Mouse (Mus musculus) c-Kit-positive CD71-positive TER-119-positive erythroid progenitor cells, embryonic 14.5 days (primary cell): ENCODE measurements around the gene Hist1h2ao.
"Not testable (repeated sequence)": the region's sequence is repeated elsewhere in the genome, so short reads cannot be mapped to it uniquely, and the experiment has no call there.

ENCODE experiments used
- DNase-seq: peaks from one replicate; pipeline ENCODE4 v3.0.0-alpha.2; 2013; ENCODE audit warnings: low spot score

Hist1h2ao gene

GRCm38 (mm10) chr13:21811539-21811938 is 1.3 kb downstream of the Hist1h2ao start, which contains the start of gene Hist1h4m:
Hist1h4m (plus strand) TSS chr13:21811746.
- DNase-seq = not testable (repeated sequence)

GRCm38 (mm10) chr13:21812092-21812491 is 1.8 kb downstream of the Hist1h2ao start:
- not testable (repeated sequence) for DNase-seq

- DNase-seq = not testable (repeated sequence)
Observed at GRCm38 (mm10) chr13:21820082-21820890, 10.0 kb downstream of the Hist1h2ao start.

- no peak for DNase-seq
Observed at GRCm38 (mm10) chr13:21828511-21828910, 18.2 kb downstream of the Hist1h2ao start.

- no peak for DNase-seq
Observed at GRCm38 (mm10) chr13:21830344-21830743, 20.1 kb downstream of the Hist1h2ao start.

- not testable (repeated sequence) for DNase-seq
Observed at GRCm38 (mm10) chr13:21831418-21832394, 21.4 kb downstream of the Hist1h2ao start, which contains the start of gene Hist1h4n. Hist1h4n (minus strand) TSS chr13:21832196.

GRCm38 (mm10) chr13:21833461-21833860 is 23.2 kb downstream of the Hist1h2ao start, which contains the start of the genes Hist1h2ap and Hist1h2br:
Hist1h2ap (minus strand) TSS chr13:21833507.
Hist1h2br (plus strand) TSS chr13:21833743.
- not testable (repeated sequence) for DNase-seq

GRCm38 (mm10) chr13:21840508-21840907 is 30.2 kb downstream of the Hist1h2ao start:
- DNase-seq = not testable (repeated sequence)

- not testable (repeated sequence) for DNase-seq
Observed at GRCm38 (mm10) chr13:21846356-21846755, 36.1 kb downstream of the Hist1h2ao start.

- DNase-seq = peak; percentile 69
Observed at GRCm38 (mm10) chr13:21847883-21848282, 37.6 kb downstream of the Hist1h2ao start.

- DNase-seq = not testable (repeated sequence)
Observed at GRCm38 (mm10) chr13:21850696-21851095, 40.4 kb downstream of the Hist1h2ao start.

GRCm38 (mm10) chr13:21852215-21852945 is 42.1 kb downstream of the Hist1h2ao start:
- no peak for DNase-seq

GRCm38 (mm10) chr13:21855146-21855545 is 44.9 kb downstream of the Hist1h2ao start:
- DNase-seq = peak; percentile 81

GRCm38 (mm10) chr13:21855698-21856162 is 45.5 kb downstream of the Hist1h2ao start:
- DNase-seq = peak; percentile 85
